Mouse (Mus musculus) heart, adult 2 months (tissue): ENCODE data around the gene Vil1.
A peak's percentile ranks its signal among the peaks of the same experiment; 100 is the strongest.

ENCODE experiments used
- CTCF ChIP-seq: fragments of 200-600 bp; IDR thresholded peaks from 2 replicates; pipeline ENCODE4 v1.8.1; 2022; ENCODE audit warnings: antibody characterized with exemption, mild to moderate bottlenecking, moderate library complexity
- EP300 ChIP-seq: fragments of 200-500 bp; IDR thresholded peaks from 2 replicates; pipeline ENCODE4 v1.6.1; 2011; ENCODE audit warnings: low read depth, low read length, control low read depth; ENCODE audit not compliant: insufficient read depth
- POLR2A ChIP-seq: fragments of 200-500 bp; IDR thresholded peaks from 2 replicates; pipeline ENCODE4 v1.6.1; 2011; ENCODE audit warnings: mild to moderate bottlenecking, low read depth, low read length, control low read depth; ENCODE audit not compliant: insufficient read depth

DNA sequence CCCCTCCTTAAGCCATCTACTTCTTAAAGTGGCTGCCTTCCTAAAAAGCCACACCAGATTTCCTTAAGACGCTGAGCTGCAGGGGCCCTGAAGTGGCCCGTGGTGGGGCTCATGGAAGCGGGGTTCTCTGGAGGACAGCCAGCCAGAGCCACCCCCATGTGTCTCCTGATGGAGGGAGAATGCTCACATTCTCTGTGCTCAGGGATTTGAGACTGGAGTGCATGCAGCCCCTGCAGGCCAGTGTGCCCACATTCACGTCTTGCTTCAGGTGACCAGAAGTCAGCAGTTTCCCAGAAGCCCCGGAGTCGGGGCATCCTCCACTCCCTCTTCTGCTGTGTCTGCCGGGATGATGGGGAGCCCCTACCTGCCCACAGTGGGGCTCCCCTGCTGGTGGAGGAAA, 16.2 kb upstream of the Vil1 start:
- TF ChIP-seq POLR2A, result no peak
- no peak for TF ChIP-seq EP300
- TF ChIP-seq CTCF, result peak; percentile 8; the same call in 1 of the 2 replicates
